Mouse (Mus musculus) gastrocnemius, postnatal 36 days (tissue): ENCODE measurements at regions not wholly inside any gene's neighbourhood (a gene's known extent, or its start where the extent isn't known, plus 50 kb on each side); places are given as distances from the start of the nearest gene placed in this dataset.

Experiments used
- DNase-seq, 2 experiments: peaks; one replicate each; pipeline ENCODE4 v3.0.0; 2022
- intact Hi-C: fragments of 180-260 bp; cut with DNase I; formaldehyde crosslinking; loops from one replicate; pipeline ENCODE4 v1.15.1; 2025

- DNase-seq, result no peak
Measured at GRCm38 (mm10) chr1:159398643-159399042, 124.9 kb upstream of the Tnr start.

DNA sequence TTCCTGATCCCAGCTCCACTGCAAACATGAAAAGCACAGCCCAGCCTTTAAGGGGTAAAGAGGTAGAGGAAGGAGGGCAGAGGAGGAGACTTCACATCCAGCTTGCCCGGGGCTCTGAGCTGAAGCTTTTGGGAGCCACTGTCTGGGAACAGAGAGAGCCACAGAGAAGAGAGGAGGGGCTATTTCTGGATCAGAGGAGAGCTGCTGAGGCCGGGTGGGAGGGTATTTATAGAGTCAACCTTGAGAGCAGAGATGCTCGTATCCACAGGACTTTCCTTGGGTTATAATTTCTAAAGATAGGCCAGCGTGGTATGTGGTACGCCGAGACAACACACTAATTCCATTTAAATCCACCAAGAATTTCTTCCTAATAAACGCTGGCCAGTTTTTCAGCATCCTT, 117.3 kb upstream of the Tnr start:
- no peak for DNase-seq
- intact Hi-C loops, result no loop called here

More at GRCm38 (mm10) chr1:159398643-159399042, 124.9 kb upstream of the Tnr start:
- intact Hi-C loops, result loop anchor here (5.0 to 10.0 kb wide), 2 partner anchors 384 to 686 kb away; no protein-coding TSS in a partner anchor

DNA sequence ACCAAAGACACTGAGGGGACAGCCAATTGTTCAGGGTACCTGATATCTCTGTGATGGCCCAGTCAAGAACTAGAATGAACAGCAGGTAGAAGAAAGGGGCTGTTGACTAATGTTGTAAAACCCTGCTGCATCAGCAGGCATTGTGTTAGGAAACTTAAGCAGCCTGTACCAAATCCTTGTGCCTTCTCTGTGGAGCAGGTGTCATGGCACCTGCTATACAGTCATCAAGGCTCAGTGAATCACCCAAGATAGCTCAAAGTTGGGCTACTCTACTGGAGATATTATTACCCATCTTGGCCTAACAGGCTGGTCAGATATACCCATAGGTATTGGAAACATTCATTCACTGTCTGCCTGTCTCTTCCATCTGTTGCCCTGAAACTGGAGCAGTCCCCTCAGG, 116.8 kb upstream of the Tnr start:
- intact Hi-C loops, result no loop called here
- no peak for DNase-seq

GRCm38 (mm10) chr1:159413374-159413773, 110.2 kb upstream of the Tnr start:
- intact Hi-C loops, result no loop called here
- DNase-seq, result no peak

- DNase-seq, result peak in 1 of 2 experiments; percentile 17
- intact Hi-C loops, result no loop called here
Measured at GRCm38 (mm10) chr1:159415656-159416055, 107.9 kb upstream of the Tnr start.

DNA sequence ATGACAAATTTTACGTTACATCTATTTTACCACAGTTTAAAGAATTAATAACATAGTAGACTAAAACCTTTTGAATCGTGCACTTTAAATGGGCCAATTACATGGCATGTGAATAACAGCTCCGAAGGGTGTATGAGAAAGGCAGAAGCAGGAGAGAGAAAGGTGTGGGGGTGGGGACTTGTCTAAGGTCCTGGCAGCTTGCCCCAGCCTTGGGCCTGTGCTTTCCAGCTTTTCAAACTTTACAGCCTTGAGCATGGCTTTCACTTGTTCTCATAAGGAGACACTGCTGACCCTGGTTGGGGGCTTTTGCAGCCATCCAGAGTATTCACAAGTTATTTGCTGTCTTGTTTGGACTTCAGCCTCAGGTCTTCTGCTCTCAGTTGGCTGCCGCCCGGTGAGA, 106.4 kb upstream of the Tnr start:
- no peak for DNase-seq
- intact Hi-C loops, result no loop called here

- no peak for DNase-seq
- intact Hi-C loops, result no loop called here
Measured at GRCm38 (mm10) chr1:159419301-159419965, 104.1 kb upstream of the Tnr start.

- no peak for DNase-seq
- intact Hi-C loops, result no loop called here
Measured at GRCm38 (mm10) chr1:159420189-159420588, 103.4 kb upstream of the Tnr start.

DNA sequence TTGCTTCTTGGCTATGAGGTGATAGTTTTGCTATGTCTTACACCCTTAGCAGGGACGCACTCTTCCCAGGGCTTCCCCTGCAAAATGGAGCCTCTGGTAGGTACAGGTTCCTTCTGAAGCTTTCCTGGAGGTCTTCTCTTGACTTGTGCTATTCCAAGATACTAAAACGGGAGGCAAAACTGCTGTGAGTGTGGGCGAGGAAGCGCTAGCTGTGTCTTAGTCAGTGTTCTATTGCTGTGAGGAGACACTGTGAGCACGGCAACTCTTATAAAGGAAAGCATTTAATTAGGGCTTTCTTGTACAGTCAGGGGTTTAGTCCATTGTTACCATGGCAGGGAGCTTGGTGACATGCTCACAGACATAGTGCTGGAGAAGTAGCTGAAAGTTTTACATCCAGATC, 99.9 kb upstream of the Tnr start:
- intact Hi-C loops, result no loop called here

DNA sequence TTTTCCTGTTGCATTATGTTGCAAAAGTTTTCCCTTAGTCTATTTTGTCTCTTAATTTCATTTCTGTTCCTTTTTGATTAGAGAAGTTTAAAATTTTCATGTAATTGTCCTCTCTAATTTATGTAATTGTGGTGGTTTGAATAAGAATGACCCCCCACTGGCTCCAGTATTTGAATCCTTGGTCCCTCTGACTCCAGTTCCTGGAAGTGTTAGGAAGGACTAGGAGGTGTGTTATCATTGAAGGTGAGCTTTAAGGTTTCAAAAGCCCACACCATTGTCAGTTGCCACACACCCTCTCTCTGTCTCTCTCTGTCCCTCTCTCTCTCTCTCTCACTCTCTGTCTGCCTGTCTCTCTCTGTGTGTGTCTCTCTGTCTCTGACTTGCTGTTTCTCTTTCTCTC, 93.6 kb upstream of the Tnr start:
- DNase-seq, result no peak

More for the DNA sequence above, 99.9 kb upstream of the Tnr start:
- no peak for DNase-seq

GRCm38 (mm10) chr1:159433521-159433920, 90.0 kb upstream of the Tnr start:
- no peak for DNase-seq
- intact Hi-C loops, result no loop called here

More for the DNA sequence above, 93.6 kb upstream of the Tnr start:
- intact Hi-C loops, result no loop called here

DNA sequence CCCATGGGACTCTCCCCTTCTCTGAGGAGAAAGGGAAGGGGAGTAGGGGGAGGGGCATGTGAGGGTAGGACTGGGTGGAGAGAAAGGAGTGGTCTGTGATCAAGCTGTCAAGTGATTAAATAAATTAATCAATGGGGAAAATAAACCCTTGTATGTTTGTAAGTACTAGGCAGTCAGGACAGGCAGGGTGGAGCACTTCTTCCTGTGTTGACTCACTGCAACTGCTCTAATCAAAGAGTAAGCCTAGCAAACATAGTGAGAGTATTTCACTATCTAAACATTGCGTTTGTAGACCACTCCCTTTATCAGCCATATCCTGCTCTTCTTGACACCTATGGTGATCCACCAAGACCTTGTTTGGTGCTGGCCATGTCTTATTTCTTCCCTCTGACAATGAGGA, 82.8 kb upstream of the Tnr start:
- intact Hi-C loops, result no loop called here
- DNase-seq, result no peak

DNA sequence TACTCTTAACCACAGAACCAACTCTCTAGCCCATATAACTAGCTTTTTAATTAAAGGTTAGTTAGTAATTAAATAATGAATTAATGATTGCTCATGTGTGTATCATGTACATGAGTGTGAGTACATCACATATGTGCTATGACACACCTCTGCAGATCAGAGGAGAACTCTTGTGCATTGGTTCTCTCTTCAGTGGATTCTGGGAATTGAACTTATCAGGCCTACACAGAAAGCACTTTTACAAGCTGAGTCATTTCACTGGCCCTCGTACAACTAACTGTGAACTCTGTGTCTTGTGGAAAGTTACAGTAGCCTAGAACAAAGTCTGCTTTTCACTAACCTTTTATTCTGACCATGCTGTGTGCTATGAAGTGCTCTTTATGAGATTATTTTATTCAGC, 79.5 kb upstream of the Tnr start:
- DNase-seq, result no peak
- intact Hi-C loops, result no loop called here

DNA sequence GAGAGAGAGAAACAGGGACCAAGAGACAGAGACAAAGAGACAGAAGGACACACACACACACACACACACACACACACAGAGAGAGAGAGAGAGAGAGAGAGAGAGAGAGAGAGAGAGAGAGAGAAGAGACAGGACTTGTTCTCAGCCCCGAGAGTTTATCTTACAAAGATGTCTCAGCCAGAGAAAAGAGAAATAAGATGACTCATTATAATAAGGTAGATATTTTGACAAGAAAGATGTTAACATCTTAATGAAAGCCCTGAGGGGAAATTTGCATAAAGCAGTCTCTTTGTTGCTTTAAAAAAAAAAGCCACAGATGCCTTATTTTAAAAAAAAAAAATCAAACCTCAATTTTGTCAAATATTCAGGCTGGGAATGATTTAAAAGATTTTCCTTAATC, 78.1 kb upstream of the Tnr start:
- intact Hi-C loops, result no loop called here
- DNase-seq, result no peak

GRCm38 (mm10) chr1:159451462-159451861, 72.1 kb upstream of the Tnr start:
- DNase-seq, result no peak
- intact Hi-C loops, result no loop called here

GRCm38 (mm10) chr1:159460876-159461275, 62.7 kb upstream of the Tnr start:
- DNase-seq, result no peak
- intact Hi-C loops, result no loop called here

DNA sequence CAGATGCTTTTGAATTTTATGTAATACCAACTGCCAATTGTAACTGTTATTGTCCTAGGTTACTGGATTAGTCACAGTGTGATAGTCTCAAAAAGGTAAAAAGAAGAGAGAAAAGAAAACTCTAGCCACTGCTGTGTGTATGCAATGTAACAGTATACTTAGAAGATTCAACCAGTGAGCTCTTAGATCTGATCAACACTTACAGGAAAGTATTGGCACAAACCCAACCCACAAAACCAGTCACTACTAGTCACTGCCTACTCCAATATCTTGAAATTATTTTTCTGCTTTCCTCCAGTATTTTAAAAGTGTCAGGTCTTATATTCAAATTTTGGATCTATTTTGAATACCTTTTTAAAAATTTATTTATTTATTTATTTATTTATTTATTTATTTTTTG, 52.6 kb upstream of the Tnr start:
- intact Hi-C loops, result no loop called here
- DNase-seq, result no peak
